Mouse (Mus musculus): ENCODE data around the gene Ubtf. TPM values are rescaled to one million over a fixed set of nuclear protein-coding genes. Genes with fewer than 3 reads are reported as not detected.

Gene Ubtf
- 10 to 100 TPM; 31.9 to 89.4 TPM for polyA plus RNA-seq (2012; fragmentation: generic; extraction: Trizol)

GRCm38 (mm10) chr11:102319410-102319792 is at the start of gene Ubtf:
Gene Ubtf, minus strand, starts transcription at chr11:102319742.

GRCm38 (mm10) chr11:102366103-102366502 is 46.6 kb upstream of the Ubtf start, which contains the start of gene Slc4a1:
Gene Slc4a1, minus strand, starts transcription at chr11:102366203.

GRCm38 (mm10) chr11:102296491-102297472 is 22.8 kb downstream of the Ubtf start, which contains the start of gene Atxn7l3:
Gene Atxn7l3, minus strand, starts transcription at chr11:102296631.

GRCm38 (mm10) chr11:102284501-102285094 is 34.9 kb downstream of the Ubtf start, which contains the start of gene Tmub2:
Gene Tmub2, plus strand, starts transcription at chr11:102284931.

GRCm38 (mm10) chr11:102268520-102269244 is 50.9 kb downstream of the Ubtf start, which contains the start of gene Asb16:
Gene Asb16, plus strand, starts transcription at chr11:102268743.

Other genes with a start within 250 kb of the Ubtf start
- gene Mpp2, start 231.2 kb downstream of the Ubtf start, polyA plus RNA-seq (2012; fragmentation: generic; extraction: Trizol): 10 to 100 TPM in 1 of 2 experiments, 1 to 10 TPM in 1; 3.8 to 15.4 TPM
- gene Ppy, start 218.4 kb downstream of the Ubtf start, polyA plus RNA-seq (2012; fragmentation: generic; extraction: Trizol): not detected
- gene Pyy, start 211.9 kb downstream of the Ubtf start, polyA plus RNA-seq (2012; fragmentation: generic; extraction: Trizol): not detected
- gene Nags, start 174.2 kb downstream of the Ubtf start, polyA plus RNA-seq (2012; fragmentation: generic; extraction: Trizol): not detected
- gene Tmem101, start 163.3 kb downstream of the Ubtf start, polyA plus RNA-seq (2012; fragmentation: generic; extraction: Trizol): 10 to 100 TPM; 24.0 to 44.0 TPM
- gene Lsm12, start 134.4 kb downstream of the Ubtf start, polyA plus RNA-seq (2012; fragmentation: generic; extraction: Trizol): 10 to 100 TPM; 17.9 to 37.4 TPM
- gene G6pc3, start 130.1 kb downstream of the Ubtf start, polyA plus RNA-seq (2012; fragmentation: generic; extraction: Trizol): 100 to 1,000 TPM in 1 of 2 experiments, 10 to 100 TPM in 1; 80.3 to 103 TPM
- 100 to 1,000 TPM; 104 to 125 TPM for gene Hdac5, start 89.6 kb downstream of the Ubtf start, polyA plus RNA-seq (2012; fragmentation: generic; extraction: Trizol)
- 10 to 100 TPM in 1 of 2 experiments, 1 to 10 TPM in 1; 9.6 to 23.1 TPM for gene BC030867, start 70.9 kb downstream of the Ubtf start, polyA plus RNA-seq (2012; fragmentation: generic; extraction: Trizol)
- gene Asb16, start 51.0 kb downstream of the Ubtf start, polyA plus RNA-seq (2012; fragmentation: generic; extraction: Trizol): under 1 TPM in 1 of 2 experiments, not detected in 1; 0.02 TPM
- gene Tmub2, start 34.8 kb downstream of the Ubtf start, polyA plus RNA-seq (2012; fragmentation: generic; extraction: Trizol): 10 to 100 TPM; 21.1 to 73.1 TPM
- gene Atxn7l3, start 23.1 kb downstream of the Ubtf start, polyA plus RNA-seq (2012; fragmentation: generic; extraction: Trizol): 10 to 100 TPM; 20.5 to 42.9 TPM
- gene Slc4a1, start 46.5 kb upstream of the Ubtf start, polyA plus RNA-seq (2012; fragmentation: generic; extraction: Trizol): not detected
- gene Rundc3a, start 73.7 kb upstream of the Ubtf start, polyA plus RNA-seq (2012; fragmentation: generic; extraction: Trizol): 1 to 10 TPM; 4.3 to 7.9 TPM
- 100 to 1,000 TPM; 249 to 543 TPM for gene Slc25a39, start 88.2 kb upstream of the Ubtf start, polyA plus RNA-seq (2012; fragmentation: generic; extraction: Trizol)
- 100 to 1,000 TPM; 147 to 420 TPM for gene Grn, start 110.6 kb upstream of the Ubtf start, polyA plus RNA-seq (2012; fragmentation: generic; extraction: Trizol)
- gene Fam171a2, start 127.9 kb upstream of the Ubtf start, polyA plus RNA-seq (2012; fragmentation: generic; extraction: Trizol): 10 to 100 TPM; 12.6 to 60.7 TPM
- 10 to 100 TPM in 1 of 2 experiments, 1 to 10 TPM in 1; 7.5 to 84.4 TPM for gene Itga2b, start 150.4 kb upstream of the Ubtf start, polyA plus RNA-seq (2012; fragmentation: generic; extraction: Trizol)
- 10 to 100 TPM in 1 of 2 experiments, under 1 TPM in 1; 0.87 to 13.3 TPM for gene Gpatch8, start 236.7 kb upstream of the Ubtf start, polyA plus RNA-seq (2012; fragmentation: generic; extraction: Trizol)